Mouse (Mus musculus): Measurements from ENCODE around the gene Parm1.

GRCm38 (mm10) chr5:91607234-91607633 lies 89.8 kb downstream of the Parm1 start:
- no peak for TF ChIP-seq POLR2A (IDR thresholded peaks at IDR 0.05; ENCODE audit: borderline replicate concordance, extremely low read depth, low read depth, low read length)
- no peak for TF ChIP-seq CTCF (IDR thresholded peaks at IDR 0.05; ENCODE audit: insufficient read depth, low read length)
